Mouse (Mus musculus): ENCODE data around the gene Rab15.
"Not testable (repeated sequence)": the region's sequence is repeated elsewhere in the genome, so short reads cannot be mapped to it uniquely, and the experiment has no call there.

Rab15 gene

DNA sequence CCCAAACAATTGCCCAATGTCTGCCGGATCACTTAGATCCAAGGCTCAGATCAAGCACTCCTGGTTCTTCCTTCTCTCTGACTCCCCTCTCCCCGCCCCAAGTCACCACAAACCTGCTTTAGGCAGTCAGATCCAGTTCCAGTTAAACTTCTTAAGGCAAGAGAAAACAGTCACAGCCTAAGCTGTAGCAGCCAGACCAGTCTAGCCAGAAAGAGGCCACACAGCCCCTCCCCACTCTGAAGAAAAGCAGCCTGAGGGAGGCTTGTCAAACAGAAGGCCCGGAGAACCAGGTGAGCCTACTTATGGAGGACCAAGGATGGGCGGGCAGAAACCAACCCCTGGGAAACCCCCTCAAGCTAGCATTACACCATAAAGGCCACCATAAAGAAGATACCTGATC, 4.6 kb downstream of the Rab15 start:
- peak; percentile 29 for DNase-seq

DNA sequence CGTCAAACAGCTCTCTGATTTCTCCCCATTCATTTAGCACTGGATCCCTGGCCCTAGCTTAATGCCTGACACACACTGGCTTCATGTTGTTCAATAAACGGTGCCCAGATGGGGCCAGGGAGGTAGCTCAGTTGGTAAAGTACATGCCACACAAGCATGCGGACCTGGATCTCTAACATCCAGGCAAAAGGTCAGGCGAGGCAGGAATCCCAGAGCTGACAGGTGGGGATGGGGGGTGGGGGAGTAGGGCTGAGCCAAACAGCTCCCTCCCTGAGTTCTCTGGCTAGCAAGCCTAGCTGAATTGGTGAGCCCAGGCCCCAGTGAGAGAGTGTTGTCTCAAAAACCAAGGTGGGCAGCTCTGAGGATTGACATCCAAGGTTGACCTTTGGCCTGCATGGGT, 5.5 kb downstream of the Rab15 start:
- DNase-seq = no peak

DNA sequence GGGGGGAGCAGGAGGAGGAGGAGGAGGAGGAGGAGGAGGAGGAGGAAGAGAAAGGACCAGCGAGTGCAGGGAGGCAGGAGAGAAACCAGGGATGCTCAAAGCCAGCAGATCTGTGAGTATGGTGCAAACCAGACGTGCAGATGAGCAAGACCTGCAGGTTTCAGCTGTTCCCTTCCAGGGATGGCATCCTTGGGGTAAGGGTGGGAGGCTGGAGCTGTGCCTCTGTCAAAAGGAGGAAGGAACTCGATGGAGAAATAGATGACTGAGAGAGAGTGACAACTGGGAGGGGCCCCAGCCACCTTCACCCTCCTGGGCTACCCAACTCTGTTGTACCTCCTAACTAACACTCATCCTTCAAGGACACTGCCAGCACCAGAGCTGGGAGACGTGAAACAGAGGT, 6.0 kb downstream of the Rab15 start:
- DNase-seq = no peak

DNA sequence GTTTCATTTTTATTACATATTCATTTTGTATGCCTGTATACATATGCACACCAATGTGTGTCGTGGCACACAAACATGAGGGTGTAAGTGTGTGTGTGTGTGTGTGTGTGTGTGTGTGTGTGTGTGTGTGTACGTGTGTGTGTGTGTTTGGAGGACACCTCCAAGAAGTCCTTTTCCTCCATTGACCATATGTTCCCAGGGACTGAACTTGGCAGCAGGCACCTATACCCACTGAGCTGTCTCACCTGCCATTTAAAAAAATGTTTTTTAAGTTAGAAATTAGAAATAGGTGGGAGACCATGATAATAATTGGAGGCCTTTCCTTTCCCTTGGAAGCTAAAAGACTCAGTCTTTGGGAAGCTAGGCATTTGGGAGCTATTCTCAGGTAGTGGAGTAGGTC, 8.6 kb downstream of the Rab15 start:
- no peak for DNase-seq

DNA sequence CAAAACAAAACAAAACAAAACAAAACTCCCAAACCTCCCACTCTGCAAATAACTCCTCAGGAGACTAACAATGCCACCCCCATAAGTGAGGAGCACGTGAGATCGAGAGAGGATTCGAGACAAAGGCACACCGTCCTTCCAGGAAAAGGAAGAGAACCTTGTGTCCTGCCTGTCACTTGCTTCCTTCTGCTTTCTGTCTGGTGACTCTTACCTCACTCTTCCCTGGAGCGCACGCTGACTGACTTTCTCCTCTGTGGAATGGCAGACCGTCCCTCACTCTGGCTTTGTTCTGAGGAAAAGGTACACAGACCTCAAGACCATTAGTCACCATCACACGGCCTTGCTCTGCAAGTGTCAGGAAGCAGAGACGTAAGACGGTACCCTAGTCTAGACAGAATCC, 9.2 kb downstream of the Rab15 start:
- no peak for DNase-seq

DNA sequence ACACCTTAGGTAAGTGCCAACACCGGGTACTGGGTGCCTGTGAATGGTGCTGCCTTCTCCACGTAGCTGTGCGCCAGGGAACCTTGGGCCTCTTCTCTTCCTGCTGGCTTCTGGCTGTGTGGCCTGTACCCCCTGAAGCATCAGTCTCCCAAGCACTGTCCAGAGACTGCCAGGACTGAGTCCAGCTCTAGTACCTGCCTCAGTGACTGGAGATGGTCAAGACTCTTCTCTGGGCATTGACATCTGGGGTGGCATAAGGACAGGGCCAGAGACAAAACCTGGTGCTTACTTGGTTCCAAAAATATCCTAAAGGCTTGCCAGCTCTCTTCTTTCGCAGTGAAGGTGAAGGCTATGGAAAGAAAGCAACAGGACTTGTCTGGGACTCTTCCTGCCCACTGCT, 11.7 kb downstream of the Rab15 start:
- DNase-seq = no peak

DNA sequence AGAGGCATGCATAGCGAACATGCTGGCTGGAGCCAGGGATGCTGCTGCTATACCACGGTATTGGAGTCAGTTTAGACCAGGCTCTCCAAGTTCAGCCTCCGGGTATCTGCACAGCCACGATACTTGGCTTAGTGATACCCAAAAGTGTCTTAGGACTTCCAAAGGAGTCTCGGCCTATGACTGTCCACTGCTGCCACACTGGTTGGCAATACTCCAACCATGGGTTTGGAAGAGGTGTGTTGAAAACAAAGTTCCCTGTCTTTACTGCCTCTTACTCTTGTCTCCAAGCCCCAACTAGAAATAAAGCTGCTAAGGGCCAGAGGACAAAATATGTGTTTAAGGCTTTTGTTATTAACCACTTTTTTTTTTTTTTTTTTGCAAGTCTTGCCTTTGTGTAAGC, 12.2 kb downstream of the Rab15 start:
- DNase-seq = no peak

DNA sequence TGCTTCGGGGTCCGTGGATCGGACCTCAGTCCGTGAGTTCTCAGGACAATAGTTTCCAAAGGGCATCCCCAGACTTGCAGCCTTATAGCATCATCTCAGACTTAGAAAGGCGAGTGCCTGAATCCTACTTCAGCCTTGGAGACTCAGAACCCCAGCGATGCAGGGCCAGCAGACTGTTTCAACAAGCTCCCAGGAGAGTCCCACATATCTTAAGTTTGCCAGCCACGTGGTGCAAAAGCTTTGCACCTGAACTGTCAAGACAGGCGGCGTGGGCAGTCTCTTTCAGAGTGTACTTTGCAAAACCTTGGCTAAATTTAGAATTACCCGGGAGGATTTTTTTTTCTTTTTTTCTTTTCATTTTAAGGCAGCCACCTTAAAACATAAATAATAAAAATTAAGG, 14.9 kb downstream of the Rab15 start:
- no peak for DNase-seq

DNA sequence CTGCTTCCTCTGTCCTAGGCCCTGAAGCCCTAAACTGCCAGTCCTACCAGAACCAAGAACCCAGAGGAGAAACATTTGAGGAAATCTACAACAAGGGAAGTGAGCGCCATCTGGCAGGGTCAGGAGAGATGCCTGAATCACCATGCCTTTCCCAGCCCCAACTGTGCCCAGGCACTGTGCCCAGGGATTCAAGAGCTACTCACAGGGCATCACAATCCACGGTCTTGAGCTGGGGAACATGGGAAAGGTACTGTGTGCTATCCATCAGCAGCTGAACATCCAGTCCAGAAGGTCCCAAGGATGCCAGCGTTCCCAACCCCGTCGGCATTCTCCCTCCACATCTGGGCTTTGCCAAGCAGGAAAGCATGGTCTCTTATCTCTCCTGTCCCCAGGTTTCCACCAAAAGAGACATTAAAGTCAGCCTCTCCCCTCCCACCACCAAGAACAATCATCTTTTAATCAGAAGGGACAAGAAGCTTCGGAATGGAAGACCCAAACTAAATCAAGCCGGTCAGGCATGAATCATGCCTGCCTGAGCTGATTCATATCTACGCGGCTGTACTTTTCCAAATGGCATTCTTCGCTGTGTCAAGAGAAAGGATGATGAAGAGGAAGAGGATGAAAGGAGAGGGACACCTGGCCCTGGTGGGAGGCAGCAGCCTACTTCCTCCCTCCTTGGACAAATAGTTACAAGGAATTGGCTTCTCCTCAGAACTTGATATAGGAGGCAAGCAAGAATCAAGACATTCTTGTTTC, 17.5 kb downstream of the Rab15 start:
- DNase-seq = no peak

DNA sequence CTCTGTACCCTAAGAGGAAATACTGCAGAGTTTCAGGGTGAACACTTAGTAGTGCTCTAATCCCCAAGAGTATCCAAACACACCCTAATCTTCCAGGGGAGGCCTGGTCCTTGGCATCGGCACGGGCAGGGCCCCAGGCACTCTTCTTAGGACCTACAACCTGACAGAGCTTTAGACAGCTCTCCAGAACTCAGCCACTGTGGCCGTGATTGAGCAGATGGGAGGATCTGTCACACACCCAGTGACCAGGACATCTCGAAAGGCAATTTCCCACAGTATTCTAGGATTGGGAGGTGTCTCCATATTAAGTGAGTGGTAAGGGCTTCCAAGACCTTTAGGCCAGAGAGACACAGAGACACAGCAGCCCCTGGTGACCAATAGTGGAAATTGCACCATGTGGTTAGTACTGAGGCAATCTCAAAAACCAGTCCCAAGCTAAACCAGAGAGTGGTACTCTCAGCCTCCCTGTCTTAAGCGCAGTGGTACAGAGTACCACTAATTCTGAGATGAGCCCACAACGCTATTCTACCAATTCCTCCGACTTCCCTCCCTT, 18.9 kb downstream of the Rab15 start:
- peak; percentile 69 for DNase-seq

DNA sequence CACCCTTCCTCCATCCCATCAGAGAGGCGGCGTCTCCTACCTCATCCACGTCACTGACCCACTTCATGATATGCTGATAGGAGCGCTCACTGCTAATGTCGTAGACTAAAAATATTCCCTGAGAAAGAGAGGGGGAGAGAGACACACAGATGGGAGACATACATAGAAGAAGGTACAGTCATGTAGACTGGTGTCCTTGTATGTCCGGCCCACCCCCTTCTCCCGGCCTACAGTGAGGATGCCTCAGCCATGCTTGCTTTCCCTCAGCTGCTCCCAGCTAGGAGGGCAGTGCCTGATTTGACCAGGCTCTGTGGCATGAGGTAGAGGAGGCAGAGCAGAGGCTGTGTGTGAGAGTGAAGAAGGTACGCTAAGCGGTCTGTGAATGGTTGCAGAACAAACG, 19.7 kb downstream of the Rab15 start:
- DNase-seq = no peak

DNA sequence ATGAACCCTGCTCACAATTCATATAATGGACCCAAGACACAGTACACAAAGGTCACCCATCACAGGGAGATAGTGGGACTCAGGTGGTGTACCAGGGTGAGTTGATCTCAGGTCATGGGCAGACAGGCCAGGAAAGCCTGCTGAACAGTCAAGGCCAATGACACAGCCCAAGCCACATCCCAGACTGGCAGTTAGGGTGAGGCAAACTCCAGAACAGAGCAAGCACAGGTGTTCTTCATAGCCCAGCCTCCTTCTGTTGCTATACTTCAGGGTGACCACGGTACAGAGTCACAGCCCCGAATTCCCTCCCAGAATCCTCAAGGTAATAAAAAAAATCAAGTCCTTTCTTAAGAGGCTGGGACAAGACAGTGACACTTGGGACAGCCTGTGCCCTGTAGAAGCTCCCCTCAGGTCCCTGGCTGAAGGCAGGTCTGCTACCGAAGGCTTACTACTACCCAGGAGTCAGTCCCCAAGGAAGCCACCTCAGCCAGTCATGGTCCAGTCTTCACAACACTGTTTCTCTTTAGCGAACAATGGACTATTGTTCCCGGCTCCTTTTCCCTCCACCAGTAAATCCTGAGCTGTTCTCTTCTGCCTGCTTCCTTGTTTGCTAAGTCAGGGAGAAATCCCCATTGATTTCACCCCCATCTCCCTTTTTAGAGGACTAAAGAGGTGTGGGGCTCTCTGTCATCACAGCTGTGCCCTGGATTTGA, 24.5 kb downstream of the Rab15 start:
- peak; percentile 32 for DNase-seq

DNA sequence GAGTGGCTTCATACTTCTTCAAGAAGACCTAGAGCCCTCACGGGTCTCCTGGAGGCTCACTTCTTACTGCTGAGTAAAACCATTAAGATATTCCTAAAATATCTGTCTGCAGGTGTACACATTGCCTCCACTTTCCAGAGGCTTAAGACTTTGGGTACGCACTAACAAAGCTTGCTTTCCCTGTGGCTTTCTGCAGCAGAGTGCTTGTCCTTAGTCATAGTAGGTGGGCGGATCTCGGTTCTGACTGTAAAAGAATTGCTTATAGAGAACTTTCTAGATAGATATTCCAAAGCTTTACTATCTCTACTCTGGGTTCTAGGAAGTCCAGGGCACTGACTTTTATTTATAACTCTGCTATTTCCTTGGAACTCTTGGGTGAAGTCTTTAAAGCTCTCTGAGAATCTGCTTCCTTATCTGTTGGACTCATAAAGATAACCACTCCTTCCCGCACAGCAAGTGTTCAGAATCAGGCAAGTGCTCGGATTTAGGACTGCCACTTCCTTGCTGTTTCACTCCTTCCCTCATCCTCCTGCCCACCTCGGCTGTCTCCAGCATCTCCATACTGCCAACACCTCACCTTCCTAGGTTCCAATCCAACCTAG, 25.7 kb downstream of the Rab15 start:
- no peak for DNase-seq

DNA sequence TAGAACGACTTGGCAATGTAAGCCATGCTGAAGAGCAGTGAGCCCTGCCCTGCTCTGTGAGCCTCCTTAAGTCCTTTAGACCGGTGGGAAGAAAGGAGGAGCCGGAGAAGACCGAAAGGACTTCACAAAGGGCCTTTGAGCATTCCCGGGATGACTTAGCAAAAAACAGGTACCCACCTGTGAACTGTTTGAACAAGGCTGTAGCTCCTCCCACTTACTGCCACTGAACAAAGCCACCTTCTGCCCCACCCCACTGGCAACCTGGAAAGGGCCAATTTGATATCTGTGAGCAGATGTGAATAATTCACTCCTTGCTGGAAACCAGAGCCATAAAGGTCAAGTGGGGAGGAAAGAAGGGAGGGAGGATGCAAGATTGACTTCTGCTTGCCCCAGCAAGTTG, 27.4 kb downstream of the Rab15 start, which contains the start of gene Gpx2:
TSS of gene Gpx2 (minus strand) at position 205 of the 400 bp plus-strand sequence.
- DNase-seq = no peak

DNA sequence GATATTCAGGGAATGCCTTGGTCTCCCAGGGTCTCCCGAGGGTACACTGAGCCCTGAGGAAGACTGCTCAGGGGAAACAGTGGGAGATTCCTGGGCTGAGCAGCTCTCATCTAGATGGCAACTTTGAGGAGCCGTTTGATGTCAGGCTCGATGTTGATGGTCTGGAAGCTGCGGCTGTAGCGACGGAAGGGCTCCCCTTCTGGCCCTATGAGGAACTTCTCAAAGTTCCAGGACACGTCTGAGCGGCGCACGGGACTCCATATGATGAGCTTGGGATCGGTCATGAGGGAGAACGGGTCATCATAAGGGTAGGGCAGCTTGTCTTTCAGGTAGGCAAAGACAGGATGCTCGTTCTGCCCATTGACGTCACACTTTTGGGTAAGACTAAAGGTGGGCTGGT, 30.2 kb downstream of the Rab15 start:
- DNase-seq = not testable (repeated sequence)

DNA sequence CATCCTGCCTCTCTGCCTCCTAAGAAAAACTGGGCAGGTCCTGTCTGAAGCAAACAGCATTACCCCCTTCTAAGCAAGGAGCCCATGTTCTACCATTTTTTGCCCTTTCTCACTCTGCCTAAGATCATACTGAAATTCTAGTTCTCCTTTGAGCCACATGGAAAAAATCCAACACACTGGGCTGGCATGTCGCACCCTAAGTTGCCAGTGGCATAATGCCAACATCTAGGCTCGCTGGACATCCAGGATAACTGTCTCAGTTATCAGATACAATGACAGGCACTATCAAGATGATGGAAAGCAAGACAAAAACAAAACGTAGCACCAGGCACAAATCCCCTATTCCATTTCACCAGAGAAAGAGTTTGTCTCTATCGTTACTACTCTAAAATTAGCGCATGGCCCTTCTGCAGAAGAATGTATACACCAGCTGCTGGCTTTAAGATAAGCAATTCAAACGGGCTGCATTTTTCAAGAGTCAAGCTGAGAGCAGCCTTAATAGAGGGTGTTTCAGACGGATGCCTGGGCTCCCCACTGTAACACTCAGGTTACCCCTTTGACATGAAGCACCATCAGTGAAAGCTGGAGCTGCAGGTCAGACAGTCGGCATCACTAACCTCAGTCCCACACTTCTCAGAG, 32.1 kb downstream of the Rab15 start:
- no peak for DNase-seq

DNA sequence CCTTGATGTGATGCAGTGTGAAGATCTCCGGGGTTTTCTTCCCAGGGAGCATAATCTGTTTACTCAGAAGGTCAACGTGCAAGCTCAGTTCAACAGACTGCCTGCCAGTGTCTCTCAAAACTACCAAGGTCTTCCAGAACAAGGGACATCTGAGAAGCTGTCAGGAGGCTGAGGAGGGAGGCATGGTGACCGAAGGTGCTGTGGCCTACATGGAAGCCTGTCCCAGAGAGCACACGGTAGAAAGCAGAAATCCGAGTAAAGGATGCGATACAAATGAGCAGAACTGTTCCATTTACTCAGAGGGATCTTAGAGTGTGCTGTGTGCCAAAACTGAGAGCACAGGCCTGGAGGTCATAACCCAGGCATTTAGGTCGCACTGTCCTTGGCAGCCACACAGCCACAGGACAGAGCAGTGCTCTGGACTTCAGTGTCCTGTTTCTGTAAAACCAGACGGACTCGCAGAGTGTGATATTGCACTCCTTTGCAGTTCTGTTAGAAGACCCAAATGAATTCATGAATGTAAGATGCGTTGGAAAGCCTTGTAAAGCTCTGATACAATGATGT, 38.6 kb downstream of the Rab15 start:
- DNase-seq = no peak

DNA sequence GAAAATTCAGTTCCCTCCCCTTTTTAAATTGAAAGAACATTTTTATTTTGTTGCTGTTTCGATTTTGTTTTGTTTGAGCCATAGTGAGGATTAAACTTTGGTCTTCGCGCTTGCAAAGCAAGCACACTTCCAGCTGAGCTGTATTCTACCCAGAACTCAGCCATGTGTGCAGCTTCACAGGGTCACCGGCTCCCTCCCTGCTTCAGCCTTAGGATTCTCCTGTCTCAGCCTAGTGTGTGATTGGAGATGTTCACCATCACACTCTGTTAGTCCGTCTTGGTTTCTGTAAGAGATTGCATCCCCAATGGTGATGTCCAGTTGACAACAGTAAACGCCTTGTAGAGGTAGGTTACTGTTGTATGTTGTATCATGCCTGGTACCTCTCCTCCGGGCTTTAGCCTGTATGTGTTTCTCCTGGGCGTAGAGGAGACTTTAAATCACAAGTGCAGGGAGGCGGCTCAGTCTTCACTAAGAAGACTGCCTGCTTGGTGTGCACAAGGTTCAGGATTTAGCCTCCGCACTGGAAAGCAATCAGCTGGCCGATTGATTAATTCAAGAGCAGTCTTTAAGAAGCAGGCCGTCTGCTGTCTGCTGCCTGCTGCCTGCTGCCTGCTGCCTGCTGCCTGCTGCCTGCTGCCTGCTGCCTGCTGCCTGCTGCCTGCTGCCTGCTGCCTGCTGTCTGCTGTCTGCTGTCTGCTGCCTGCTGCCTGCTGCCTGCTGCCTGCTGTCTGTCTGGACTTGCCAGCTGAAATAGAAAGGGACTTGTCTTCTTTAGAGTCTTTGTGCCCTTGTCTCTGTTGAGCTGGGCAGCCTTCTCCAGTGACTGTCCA, 41.9 kb downstream of the Rab15 start:
- peak; percentile 52 for DNase-seq

DNA sequence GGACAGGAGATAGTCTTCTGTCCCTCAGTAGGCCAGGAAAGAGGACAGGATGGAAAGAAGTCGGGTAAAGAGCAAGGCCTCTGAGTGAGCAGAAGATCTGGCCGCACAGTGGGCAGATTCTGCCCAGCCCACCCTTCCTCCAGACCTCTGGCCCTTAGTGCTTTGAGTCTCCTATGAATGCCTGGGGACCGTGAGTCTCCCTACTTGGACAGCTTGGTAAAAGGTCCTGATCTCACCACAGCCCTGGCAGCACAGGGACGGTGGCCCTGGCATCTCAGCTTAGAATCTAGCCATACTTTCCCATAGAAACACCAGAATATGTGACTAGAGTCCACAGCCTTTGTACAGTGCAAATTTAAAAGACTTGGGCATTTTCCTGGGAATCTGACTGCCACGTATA, 42.8 kb downstream of the Rab15 start:
- DNase-seq = no peak

DNA sequence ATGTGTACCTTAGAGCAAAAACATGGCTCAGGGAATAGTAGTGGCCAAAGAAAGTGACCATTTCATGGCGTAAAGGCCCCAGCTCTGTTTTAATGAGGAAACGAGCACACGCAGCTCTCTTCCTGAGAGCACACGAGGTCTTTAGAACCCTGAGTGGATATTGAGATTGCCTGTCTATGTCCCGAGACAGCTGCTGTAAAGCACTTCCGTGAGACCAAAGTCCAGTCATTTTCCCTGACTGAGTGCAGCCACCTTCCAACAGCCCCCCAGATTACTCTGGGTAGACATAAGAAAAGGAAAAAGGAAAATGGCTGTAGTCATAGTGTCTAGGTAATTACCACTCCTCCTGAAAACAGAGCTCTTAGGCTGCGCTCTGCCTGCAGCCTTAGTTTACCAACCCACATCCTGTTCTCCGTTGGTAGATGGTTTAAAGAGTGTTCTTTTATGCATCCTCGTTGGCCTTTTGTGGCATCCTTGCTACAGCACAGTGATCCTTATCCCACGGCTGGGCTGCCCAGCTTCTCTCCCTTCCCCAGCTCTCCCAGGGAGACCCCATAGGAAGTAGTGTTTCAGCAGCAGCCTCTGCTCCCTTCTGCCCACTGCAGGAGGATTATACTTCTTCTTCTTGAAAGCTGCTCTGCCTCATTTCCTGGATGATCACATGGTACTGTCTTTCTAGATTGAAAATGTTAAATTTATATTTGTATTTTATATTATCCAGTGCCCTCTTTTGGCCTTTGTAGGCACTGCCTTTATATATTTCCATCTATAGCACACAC, 44.2 kb downstream of the Rab15 start:
- no peak for DNase-seq

DNA sequence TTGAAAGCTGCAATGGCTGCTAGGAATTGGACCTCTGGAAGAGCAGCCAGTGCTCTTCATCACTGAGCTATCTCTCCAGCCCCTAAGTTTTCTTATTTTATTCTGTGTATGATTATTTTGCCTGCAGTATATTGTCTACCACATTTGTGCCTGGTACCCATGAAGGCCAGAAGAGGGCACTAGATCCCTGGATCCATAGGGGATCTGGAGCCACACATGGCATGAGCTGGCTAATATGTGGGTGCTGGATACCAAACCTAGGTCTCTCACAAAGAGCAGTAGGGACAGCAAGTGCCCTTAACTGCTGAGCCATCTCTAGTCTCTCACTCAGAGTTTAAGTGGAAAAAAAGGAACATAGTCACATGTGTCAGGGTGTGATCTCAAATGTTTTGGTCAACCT, 44.9 kb downstream of the Rab15 start:
- no peak for DNase-seq
